Mouse (Mus musculus): Measurements from ENCODE around the gene Pard3.

DNA sequence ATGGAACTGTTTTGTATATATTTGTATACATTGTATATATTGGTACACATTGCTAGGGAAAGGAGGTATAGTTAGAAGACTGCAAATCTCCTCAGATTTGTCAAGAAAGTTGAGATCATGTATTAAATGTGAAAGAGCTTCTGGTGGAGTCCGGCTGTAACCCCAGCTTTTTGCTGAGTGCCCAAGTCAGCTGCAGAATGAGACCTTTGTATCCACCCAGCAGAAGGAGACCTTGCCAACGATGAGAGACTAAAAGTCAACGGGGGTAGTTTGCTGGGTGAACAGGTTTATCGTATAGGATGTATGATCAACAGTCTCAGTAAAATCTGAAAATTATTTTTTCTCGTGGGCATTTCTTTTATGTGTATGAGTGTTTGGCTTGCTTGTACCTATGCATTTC lies 109.8 kb downstream of the Pard3 start:
- TF ChIP-seq CTCF (conservative IDR thresholded peaks at IDR 0.05 in 1 of 2, IDR thresholded peaks at IDR 0.05 in 1 of 2; ENCODE audit: low read depth in 2 of 2, low read length in 2 of 2) (no peak), CHD1 (IDR thresholded peaks at IDR 0.05; ENCODE audit: low read depth, low read length) (no peak)
